Mouse (Mus musculus) lung, adult 2 months (tissue): ENCODE measurements around the gene Hist1h1a.

Experiments
- CTCF ChIP-seq: fragments of 200-500 bp; IDR thresholded peaks from 2 replicates; pipeline ENCODE4 v1.5.1; 2011; ENCODE audit warnings: mild to moderate bottlenecking, low read length, control low read depth; ENCODE audit not compliant: insufficient read depth
- POLR2A ChIP-seq: fragments of 200-500 bp; IDR thresholded peaks from 2 replicates; pipeline ENCODE4 v1.6.1; 2011; ENCODE audit warnings: low read depth, mild to moderate bottlenecking, control low read depth, low read length, borderline replicate concordance; ENCODE audit errors: extremely low read depth

DNA sequence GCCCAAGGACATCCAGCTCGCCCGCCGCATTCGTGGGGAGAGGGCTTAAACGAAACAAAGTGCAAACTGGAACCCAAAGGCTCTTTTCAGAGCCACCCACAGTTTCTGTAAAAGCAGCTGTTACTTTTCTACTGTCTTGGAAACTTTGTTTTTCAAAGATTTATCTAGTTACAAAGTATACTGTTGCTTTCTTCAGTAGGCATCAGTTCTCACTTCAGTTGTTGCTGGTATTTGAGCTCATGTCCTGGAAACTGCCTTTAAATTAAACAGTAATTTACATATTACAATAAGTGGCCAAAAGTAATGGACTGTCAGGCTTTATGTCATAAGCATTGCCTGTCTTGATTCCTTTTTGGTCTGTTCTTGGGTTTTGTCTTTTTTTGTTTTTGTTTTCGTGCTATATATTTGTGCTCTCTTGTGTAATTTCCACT, 10.7 kb upstream of the Hist1h1a start:
- TF ChIP-seq POLR2A, result no peak
- no peak for TF ChIP-seq CTCF
